Mouse (Mus musculus): ENCODE data around the gene Ociad1.

- no peak for TF ChIP-seq POLR2A (IDR thresholded peaks at IDR 0.05; ENCODE audit: low read depth, low read length)
- no peak for TF ChIP-seq CTCF (IDR thresholded peaks at IDR 0.05; ENCODE audit: extremely low read depth, insufficient read length, insufficient replicate concordance, low read depth, low read length)
These were observed 56.9 kb downstream of the Ociad1 start for GRCm38 (mm10) chr5:73349514-73349913.
